In the genomic region with DNA sequence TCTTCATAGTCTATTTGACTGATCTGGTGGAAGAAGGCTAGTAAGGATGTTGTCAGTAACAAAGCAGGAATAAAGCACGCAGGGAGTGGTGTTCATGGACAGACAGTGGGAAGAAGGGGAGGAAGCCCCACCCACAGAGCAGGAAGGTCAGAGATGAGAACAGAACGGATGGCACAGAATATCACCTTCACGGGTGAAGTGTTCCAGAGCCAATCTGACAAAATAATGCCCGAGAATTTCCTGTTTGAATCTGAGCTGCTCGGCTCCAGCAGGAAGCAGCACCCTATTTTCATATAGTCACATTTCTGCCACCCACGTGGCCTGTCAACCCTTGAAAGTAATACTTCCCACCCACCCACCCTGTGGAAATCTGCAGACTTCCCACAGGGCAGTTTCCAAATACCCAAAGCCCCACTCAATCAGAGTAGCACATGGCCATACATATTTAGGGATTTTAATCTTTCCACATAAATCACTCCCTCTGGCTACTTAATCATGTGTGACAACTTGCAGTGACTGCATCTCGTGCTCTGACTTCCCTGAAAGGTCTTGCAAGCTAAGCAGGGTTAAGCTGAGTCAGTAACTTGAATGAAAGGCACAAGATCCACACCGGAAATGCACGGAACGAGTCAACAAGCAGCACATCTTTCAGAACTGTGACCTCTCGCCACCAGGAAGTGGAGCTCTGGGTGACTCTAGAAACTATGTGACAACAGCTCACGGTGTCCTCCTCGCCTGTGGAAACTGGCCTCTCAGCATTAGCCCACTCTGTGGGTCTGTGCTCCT, we compare ENCODE assay signal across 8 mouse cellular contexts.
DNase-seq lines count a peak whose midpoint lies in the region.

No protein-coding gene starts in this region.

- DNase-seq in layer of hippocampus, adult 9-11 months, result peak; percentile 39
- no peak for DNase-seq in layer of hippocampus, adult 8-10 months (ENCODE audit: low spot score in 2 of 2)
- DNase-seq in adrenal gland, postnatal 36 days, result peak; percentile 34 to 37
- peak; percentile 49 to 63 for DNase-seq in kidney, adult 8-10 months
- peak; percentile 35 for DNase-seq in lung, postnatal 25 days (ENCODE audit: low spot score)
- no peak for DNase-seq in cerebellum, adult 9-10 months
- no peak for DNase-seq in right cerebral cortex, postnatal 4 days
- DNase-seq in spleen, postnatal 14 days (ENCODE audit: low spot score in 2 of 2), result no peak

Comparison
In these comparisons a context has a peak if more than half of its experiments do, and no peak if none do; other contexts are left out.
1. DNase-seq: peak in layer of hippocampus, adult 9-11 months (single experiment), adrenal gland, postnatal 36 days (2 of 2), kidney, adult 8-10 months (2 of 2) and lung, postnatal 25 days (single experiment); none in layer of hippocampus, adult 8-10 months (0 of 2), cerebellum, adult 9-10 months (single experiment), right cerebral cortex, postnatal 4 days (single experiment) and spleen, postnatal 14 days (0 of 2).